Mouse (Mus musculus) lung, embryonic 14.5 days (tissue): ENCODE results near the gene Fat3. TPM values are rescaled to one million over a fixed set of nuclear protein-coding genes. Genes with fewer than 3 reads are reported as not detected.

Experiments used
- ATAC-seq: fragments of 200-750 bp; cut with Nextera tagmentation; 2 replicates; pipeline ENCODE4 v1.8.0; 2017; ENCODE audit warnings: mild to moderate bottlenecking, moderate TSS enrichment, moderate library complexity; ENCODE audit not compliant: insufficient read depth
- DNase-seq: peaks from one replicate; pipeline ENCODE4 v3.0.0-alpha.2; 2015
- H3K27ac ChIP-seq: fragments of 300-500 bp; sonication (generic); 2 replicates; pipeline ENCODE4 v1.5.1; 2014; ENCODE audit warnings: low read depth, mild to moderate bottlenecking, moderate library complexity
- H3K27me3 ChIP-seq: fragments of 300-500 bp; sonication (generic); 2 replicates; pipeline ENCODE4 v1.6.1; 2014; ENCODE audit warnings: low read length, control low read depth; ENCODE audit not compliant: insufficient read depth
- H3K36me3 ChIP-seq: fragments of 300-500 bp; sonication (generic); 2 replicates; pipeline ENCODE4 v1.6.1; 2014; ENCODE audit warnings: control low read depth; ENCODE audit not compliant: insufficient read depth
- H3K4me1 ChIP-seq: fragments of 300-500 bp; sonication (generic); 2 replicates; pipeline ENCODE4 v1.6.1; 2014; ENCODE audit warnings: antibody characterized with exemption, control low read depth; ENCODE audit not compliant: insufficient read depth
- H3K4me2 ChIP-seq: fragments of 300-500 bp; sonication (generic); 2 replicates; pipeline ENCODE4 v1.6.1; 2014; ENCODE audit warnings: mild to moderate bottlenecking
- H3K4me3 ChIP-seq: fragments of 300-500 bp; sonication (generic); 2 replicates; pipeline ENCODE4 v1.5.1; 2014; ENCODE audit warnings: low read depth, low read length
- H3K9ac ChIP-seq: fragments of 300-500 bp; sonication (generic); 2 replicates; pipeline ENCODE4 v1.6.1; 2014
- H3K9me3 ChIP-seq: fragments of 300-500 bp; sonication (generic); 2 replicates; pipeline ENCODE4 v1.6.1; 2016; ENCODE audit warnings: low read depth, low read length, control low read depth
- CTCF ChIP-seq: IDR thresholded peaks from 2 replicates; pipeline ENCODE4 v1.5.1; 2016; ENCODE audit warnings: antibody characterized with exemption, low read depth
- WGBS: fragments of 180-500 bp; shearing (Covaris S2); extraction: QIAGEN DNeasy Blood & Tissue Kit; methylation state at CpG from one replicate; pipeline ENCODE4 v1.1.7; 2014; 5-methylcytosine and 5-hydroxymethylcytosine counted together
- polyA plus RNA-seq: library from polyadenylated mRNA; unstranded; fragments of >200 nt; fragmentation: Nextera tagmentation; extraction: Ambion mirVana; gene quantifications from 2 replicates; pipeline ENCODE4 v1.2.1, GENCODE M21; 2014

Fat3 gene
- polyA plus RNA-seq, 1 experiment from 2014 or later, result 1.2 TPM

GRCm38 (mm10) chr9:16292492-16292891 lies 208.6 kb downstream of the Fat3 start:
- no peaks in the 10 kb centered on the region for H3K27me3 ChIP-seq
- no peak overlapping the region for H3K4me2 ChIP-seq
- H3K4me3 ChIP-seq, result no peak overlapping the region
- H3K36me3 ChIP-seq, result no peaks in the 10 kb centered on the region
- H3K27ac ChIP-seq, result no peak overlapping the region
- no peaks in the 10 kb centered on the region for H3K4me1 ChIP-seq
- WGBS, result 43% methylated on average over 2 of the region's 2 CpGs
- TF ChIP-seq CTCF, result no peak
- H3K9ac ChIP-seq, result no peak overlapping the region
- ATAC-seq (peak; percentile 70; the same call in 1 of the 2 replicates), DNase-seq (peak; percentile 68)
- no peaks in the 10 kb centered on the region for H3K9me3 ChIP-seq

- H3K4me2 ChIP-seq, result no peak overlapping the region
- H3K27me3 ChIP-seq, result no peaks in the 10 kb centered on the region
- no peak for TF ChIP-seq CTCF
- H3K36me3 ChIP-seq, result no peaks in the 10 kb centered on the region
- no peak overlapping the region for H3K9ac ChIP-seq
- H3K4me1 ChIP-seq, result no peaks in the 10 kb centered on the region
- DNase-seq, result no peak
- ATAC-seq, result no peak
- no peaks in the 10 kb centered on the region for H3K9me3 ChIP-seq
- H3K27ac ChIP-seq, result no peak overlapping the region
- 68% methylated on average over 2 of the region's 2 CpGs for WGBS
- no peak overlapping the region for H3K4me3 ChIP-seq
Measured at GRCm38 (mm10) chr9:16290911-16291310, 210.2 kb downstream of the Fat3 start.

GRCm38 (mm10) chr9:16283033-16283432 lies 218.1 kb downstream of the Fat3 start:
- ATAC-seq (no peak), DNase-seq (no peak)
- Histone ChIP-seq H3K4me2 (no peak overlapping the region), H3K27me3 (no peaks in the 10 kb centered on the region), H3K9me3 (no peaks in the 10 kb centered on the region), H3K36me3 (no peaks in the 10 kb centered on the region), H3K4me3 (no peak overlapping the region), H3K27ac (no peak overlapping the region), H3K9ac (no peak overlapping the region), H3K4me1 (no peaks in the 10 kb centered on the region)
- TF ChIP-seq CTCF, result no peak
- WGBS, result 69% methylated on average over 1 of the region's 1 CpGs

GRCm38 (mm10) chr9:16282291-16282804 lies 218.7 kb downstream of the Fat3 start:
- no peak for TF ChIP-seq CTCF
- Histone ChIP-seq H3K4me2 (no peak overlapping the region), H3K9me3 (no peaks in the 10 kb centered on the region), H3K27me3 (no peaks in the 10 kb centered on the region), H3K4me3 (no peak overlapping the region), H3K36me3 (no peaks in the 10 kb centered on the region), H3K27ac (no peak overlapping the region), H3K9ac (no peak overlapping the region), H3K4me1 (no peaks in the 10 kb centered on the region)
- no peak for DNase-seq
- no peak for ATAC-seq

GRCm38 (mm10) chr9:16275589-16275988 lies 225.5 kb downstream of the Fat3 start:
- Histone ChIP-seq H3K4me1 (no peaks in the 10 kb centered on the region), H3K9ac (no peak overlapping the region), H3K9me3 (no peaks in the 10 kb centered on the region), H3K27ac (no peak overlapping the region), H3K4me3 (no peak overlapping the region), H3K4me2 (no peak overlapping the region), H3K36me3 (no peaks in the 10 kb centered on the region), H3K27me3 (no peaks in the 10 kb centered on the region)
- no peak for DNase-seq
- no peak for TF ChIP-seq CTCF
- WGBS, result 50% methylated on average over 2 of the region's 2 CpGs
- ATAC-seq, result no peak

GRCm38 (mm10) chr9:16274130-16274529 lies 227.0 kb downstream of the Fat3 start:
- Histone ChIP-seq H3K27ac (no peak overlapping the region), H3K9me3 (no peaks in the 10 kb centered on the region), H3K4me3 (no peak overlapping the region), H3K4me1 (no peaks in the 10 kb centered on the region), H3K9ac (no peak overlapping the region), H3K36me3 (no peaks in the 10 kb centered on the region), H3K27me3 (no peaks in the 10 kb centered on the region), H3K4me2 (no peak overlapping the region)
- WGBS, result 70% methylated on average over 4 of the region's 4 CpGs
- no peak for DNase-seq
- no peak for TF ChIP-seq CTCF
- no peak for ATAC-seq

- no peaks in the 10 kb centered on the region for H3K4me1 ChIP-seq
- H3K9ac ChIP-seq, result no peak overlapping the region
- H3K4me3 ChIP-seq, result no peak overlapping the region
- H3K27ac ChIP-seq, result no peak overlapping the region
- H3K9me3 ChIP-seq, result no peaks in the 10 kb centered on the region
- H3K4me2 ChIP-seq, result no peak overlapping the region
- no peaks in the 10 kb centered on the region for H3K36me3 ChIP-seq
- WGBS, result 91% methylated on average over 1 of the region's 1 CpGs
- ATAC-seq, result no peak
- no peaks in the 10 kb centered on the region for H3K27me3 ChIP-seq
- no peak for DNase-seq
- TF ChIP-seq CTCF, result no peak
Measured at GRCm38 (mm10) chr9:16272810-16273209, 228.3 kb downstream of the Fat3 start.

- ATAC-seq (no peak), DNase-seq (no peak)
- Histone ChIP-seq H3K9me3 (no peaks in the 10 kb centered on the region), H3K27me3 (no peaks in the 10 kb centered on the region), H3K27ac (no peak overlapping the region), H3K9ac (no peak overlapping the region), H3K4me3 (no peak overlapping the region), H3K36me3 (no peaks in the 10 kb centered on the region), H3K4me1 (no peaks in the 10 kb centered on the region), H3K4me2 (no peak overlapping the region)
- no peak for TF ChIP-seq CTCF
Measured at GRCm38 (mm10) chr9:16270768-16271114, 230.3 kb downstream of the Fat3 start.
